Mouse (Mus musculus) left cerebral cortex, adult 18-20 months (tissue): ENCODE measurements at regions not wholly inside any gene's neighbourhood (a gene's known extent, or its start where the extent isn't known, plus 50 kb on each side); places are given as distances from the start of the nearest gene placed in this dataset.

Source experiments
- DNase-seq, 2 experiments: peaks; one replicate each; pipeline ENCODE4 v3.0.0; 2021 to 2022; ENCODE audit warnings: low spot score in 2 of 2, mixed read lengths in 1 of 2

- DNase-seq: no peak
Measured at GRCm38 (mm10) chr12:54320533-54320932, 116.9 kb upstream of the Egln3 start.

GRCm38 (mm10) chr12:54316980-54317471 lies 113.4 kb upstream of the Egln3 start:
- DNase-seq: no peak

GRCm38 (mm10) chr12:54316066-54316567 lies 112.5 kb upstream of the Egln3 start:
- no peak for DNase-seq

- DNase-seq: no peak
Measured at GRCm38 (mm10) chr12:54314153-54314552, 110.5 kb upstream of the Egln3 start.

- DNase-seq: peak; percentile 65 to 67
Measured at GRCm38 (mm10) chr12:54313211-54313845, 109.7 kb upstream of the Egln3 start.

GRCm38 (mm10) chr12:54312522-54313210 lies 109.0 kb upstream of the Egln3 start:
- no peak for DNase-seq

- no peak for DNase-seq
Measured at GRCm38 (mm10) chr12:54311896-54312521, 108.3 kb upstream of the Egln3 start.

GRCm38 (mm10) chr12:54309874-54310273 lies 106.2 kb upstream of the Egln3 start:
- DNase-seq: no peak

GRCm38 (mm10) chr12:54309219-54309618 lies 105.6 kb upstream of the Egln3 start:
- no peak for DNase-seq

GRCm38 (mm10) chr12:54305135-54305630 lies 101.5 kb upstream of the Egln3 start:
- DNase-seq: no peak

GRCm38 (mm10) chr12:54303746-54304145 lies 100.1 kb upstream of the Egln3 start:
- DNase-seq: no peak

- no peak for DNase-seq
Measured at GRCm38 (mm10) chr12:54299506-54299905, 95.8 kb upstream of the Egln3 start.

GRCm38 (mm10) chr12:54293248-54293647 lies 89.6 kb upstream of the Egln3 start:
- DNase-seq: no peak

- DNase-seq: no peak
Measured at GRCm38 (mm10) chr12:54290311-54290710, 86.7 kb upstream of the Egln3 start.

GRCm38 (mm10) chr12:54288747-54289146 lies 85.1 kb upstream of the Egln3 start:
- no peak for DNase-seq

- DNase-seq: no peak
Measured at GRCm38 (mm10) chr12:54288041-54288502, 84.4 kb upstream of the Egln3 start.

- no peak for DNase-seq
Measured at GRCm38 (mm10) chr12:54286911-54287819, 83.5 kb upstream of the Egln3 start.

- DNase-seq: no peak
Measured at GRCm38 (mm10) chr12:54283646-54284045, 80.0 kb upstream of the Egln3 start.

- no peak for DNase-seq
Measured at GRCm38 (mm10) chr12:54283011-54283410, 79.4 kb upstream of the Egln3 start.

GRCm38 (mm10) chr12:54282281-54282921 lies 78.7 kb upstream of the Egln3 start:
- DNase-seq: no peak
